Mouse (Mus musculus) CH12F3 (cell line): ENCODE results near the gene Csnk1g2.

Experiments
- in situ Hi-C: fragments of 300-500 bp; cut with MboI; formaldehyde crosslinking; loops from 2 replicates; pipeline ENCODE4 v1.14.3; 2020; ENCODE audit warnings: low sequenced_read_pairs

Csnk1g2 gene

DNA sequence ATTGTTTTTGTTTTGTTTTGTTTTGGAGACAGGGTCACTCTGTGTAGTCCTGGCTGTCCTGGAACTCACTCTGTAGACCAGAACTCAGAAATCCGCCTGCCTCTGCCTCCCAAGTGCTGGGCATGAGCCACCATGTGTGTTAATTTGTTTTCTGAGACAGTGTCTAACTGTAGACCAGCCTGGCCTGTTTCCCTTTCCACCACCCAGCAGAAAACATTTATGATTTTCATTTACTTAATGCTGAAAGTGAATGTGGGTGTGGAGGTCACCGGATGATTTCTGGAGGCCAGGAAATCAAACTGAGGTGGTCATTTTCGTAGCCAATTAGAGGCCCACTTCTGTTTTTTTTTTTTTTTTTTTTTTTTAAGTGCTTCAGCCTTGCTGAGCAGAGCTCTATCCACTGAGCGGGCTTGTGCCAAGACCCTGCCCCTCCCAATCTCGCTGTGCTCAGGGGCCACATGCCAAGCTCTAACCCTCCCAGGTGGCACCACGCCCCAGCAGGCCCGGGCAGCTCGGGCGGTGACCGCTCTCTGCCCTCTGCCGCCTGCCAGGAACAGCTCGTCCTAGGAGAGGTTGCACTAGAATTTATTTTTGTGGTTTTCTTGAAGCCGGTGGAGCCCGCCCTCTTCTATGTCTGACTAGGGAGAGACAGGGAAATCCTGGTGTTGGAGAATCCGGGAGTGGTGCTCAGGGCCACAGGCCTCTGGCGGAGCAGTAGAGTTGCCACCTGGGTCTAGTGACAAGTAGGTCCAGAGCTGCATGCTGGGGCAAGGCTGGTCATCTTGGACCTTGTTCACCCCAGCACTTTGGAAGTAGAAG lies 41.8 kb downstream of the Csnk1g2 start:
- in situ Hi-C loops: no loop called here

DNA sequence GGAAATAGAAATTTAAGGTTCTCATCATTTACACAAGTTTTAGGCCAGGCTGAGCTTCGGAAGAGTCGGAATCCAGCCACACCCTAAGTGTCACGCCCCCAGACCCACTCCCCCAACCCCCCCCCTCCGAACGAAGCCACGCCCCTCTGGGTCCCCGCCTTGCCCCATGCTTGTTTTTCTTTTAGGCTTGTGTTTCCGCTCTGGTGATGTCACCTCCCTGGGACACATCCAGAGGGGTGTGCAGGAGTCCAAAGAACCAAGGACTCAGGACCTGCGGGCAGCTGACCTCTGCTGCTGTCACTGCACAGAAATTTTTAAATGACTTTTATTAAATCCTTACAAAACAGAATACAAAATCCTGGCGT lies 42.4 kb downstream of the Csnk1g2 start:
- in situ Hi-C loops: no loop called here

DNA sequence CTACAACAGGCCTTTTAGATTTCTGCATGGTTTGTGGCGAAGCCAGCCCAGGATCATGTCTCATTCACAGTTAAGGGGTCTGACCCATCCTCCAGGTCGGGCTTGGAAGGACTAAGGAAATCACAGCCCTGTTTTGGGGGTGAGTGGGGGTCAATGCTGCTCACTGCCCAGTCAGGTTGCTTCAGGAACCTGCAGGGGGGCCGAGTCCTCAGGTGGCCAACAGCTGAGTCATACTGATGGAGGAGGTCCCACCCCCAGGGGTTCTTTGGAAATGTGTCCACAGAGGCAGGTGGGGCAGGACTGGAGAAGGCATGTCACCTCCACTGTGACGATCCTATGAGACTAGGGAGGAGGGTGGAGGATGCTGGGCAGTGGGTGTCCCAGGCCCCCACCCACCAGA lies 42.8 kb downstream of the Csnk1g2 start:
- in situ Hi-C loops: no loop called here

DNA sequence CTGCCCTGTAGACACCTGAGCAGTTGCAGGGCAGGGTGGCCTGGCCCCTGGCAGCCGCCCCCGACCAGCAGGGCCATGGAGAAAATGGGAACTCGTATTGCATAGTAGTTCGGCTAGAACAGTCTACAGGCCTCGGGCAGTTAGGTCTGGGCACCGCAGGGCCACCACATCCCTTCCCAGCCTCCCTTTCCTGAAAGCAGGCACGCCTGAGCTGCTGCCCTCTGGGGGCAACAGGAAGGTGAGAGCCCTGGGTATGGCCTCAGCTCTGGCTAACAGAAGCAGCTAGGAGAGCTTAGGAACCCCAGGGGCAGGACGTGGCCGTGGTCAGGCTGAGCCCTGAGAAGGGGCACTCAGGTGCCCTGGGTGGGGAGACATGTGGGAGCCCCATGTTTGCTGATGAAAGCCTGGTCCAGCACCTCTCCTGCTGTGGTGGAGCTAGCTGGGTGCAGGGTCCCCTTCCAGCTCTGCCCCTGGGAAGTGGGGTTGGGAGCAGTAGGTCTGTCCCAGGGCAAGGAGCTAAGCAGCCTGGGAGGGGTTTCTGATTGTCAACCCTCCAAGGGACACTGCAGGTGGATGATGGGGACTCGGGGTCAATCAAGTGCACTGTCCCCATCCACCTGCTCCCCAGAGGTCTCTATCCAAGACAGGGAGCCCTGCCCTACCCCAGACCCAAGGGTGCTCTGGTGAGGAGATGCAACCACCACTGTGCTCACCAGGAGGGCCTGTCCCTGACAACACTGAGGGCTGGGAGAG lies 43.5 kb downstream of the Csnk1g2 start:
- in situ Hi-C loops: no loop called here

DNA sequence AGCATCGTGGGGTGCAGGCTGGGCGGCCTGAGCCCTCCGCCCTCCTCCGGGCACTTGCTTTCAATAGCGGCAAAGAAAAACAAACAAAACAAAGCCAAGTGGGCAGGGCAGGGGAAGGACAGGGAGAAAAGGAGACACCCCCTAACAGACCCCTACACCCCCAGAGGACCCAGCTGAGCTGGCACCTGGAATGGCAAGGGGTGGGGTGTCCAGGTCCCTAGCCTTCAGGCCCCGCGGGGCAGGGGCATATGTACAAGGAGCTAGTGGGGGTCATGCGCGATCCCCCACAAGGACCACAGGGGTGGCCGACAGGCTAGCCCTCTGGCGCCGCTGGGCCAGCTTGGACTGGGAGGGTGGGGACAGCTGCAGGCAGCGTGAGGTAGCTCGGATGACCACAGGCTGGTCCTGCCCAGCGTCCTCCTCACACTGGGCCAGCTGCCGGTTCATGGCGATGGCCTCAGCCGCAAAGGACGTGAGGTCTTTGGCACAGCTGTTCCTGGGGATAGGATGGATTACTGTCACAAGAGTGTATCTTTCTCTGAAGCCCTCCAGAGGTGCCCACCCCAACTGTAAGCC lies 44.3 kb downstream of the Csnk1g2 start:
- in situ Hi-C loops: no loop called here

DNA sequence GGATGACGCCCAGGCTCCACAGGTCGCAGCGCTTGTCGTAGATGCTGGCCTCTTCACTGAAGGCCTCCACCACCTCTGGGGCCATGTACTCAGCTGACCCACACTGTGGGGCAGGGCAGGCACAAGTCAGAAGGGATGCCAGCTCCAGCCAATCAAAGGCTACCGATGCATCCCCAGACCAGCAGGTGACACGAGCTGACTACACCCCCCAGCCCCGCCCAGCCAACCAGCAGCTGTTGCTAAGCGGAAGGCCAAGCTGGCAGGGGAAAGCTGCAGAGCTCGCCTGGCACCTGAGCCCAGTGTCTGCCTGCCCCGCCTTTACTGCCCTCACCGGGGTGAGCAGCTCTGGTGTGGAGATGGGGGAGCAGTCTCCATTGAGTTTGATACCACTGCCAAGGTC lies 46.0 kb downstream of the Csnk1g2 start:
- in situ Hi-C loops: no loop called here

DNA sequence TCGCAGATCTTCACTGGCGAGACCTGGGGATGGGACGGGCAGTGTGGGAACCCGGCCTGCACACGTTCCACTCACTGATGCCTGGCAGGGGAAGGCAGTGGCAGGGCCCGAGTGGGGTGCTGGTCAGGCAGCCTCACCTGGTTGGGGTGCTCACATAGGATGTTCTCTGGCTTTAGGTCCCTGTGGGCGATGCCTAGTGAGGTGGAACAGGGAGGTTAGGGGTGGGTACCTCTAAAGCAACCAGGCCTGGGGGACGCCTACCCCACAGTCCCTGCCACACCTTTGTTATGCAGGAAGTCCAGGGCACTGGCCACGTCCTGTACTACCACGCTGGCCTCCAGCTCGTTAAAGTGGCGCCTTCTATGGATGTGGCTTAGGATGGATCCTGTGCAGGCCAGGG lies 46.4 kb downstream of the Csnk1g2 start:
- in situ Hi-C loops: no loop called here

DNA sequence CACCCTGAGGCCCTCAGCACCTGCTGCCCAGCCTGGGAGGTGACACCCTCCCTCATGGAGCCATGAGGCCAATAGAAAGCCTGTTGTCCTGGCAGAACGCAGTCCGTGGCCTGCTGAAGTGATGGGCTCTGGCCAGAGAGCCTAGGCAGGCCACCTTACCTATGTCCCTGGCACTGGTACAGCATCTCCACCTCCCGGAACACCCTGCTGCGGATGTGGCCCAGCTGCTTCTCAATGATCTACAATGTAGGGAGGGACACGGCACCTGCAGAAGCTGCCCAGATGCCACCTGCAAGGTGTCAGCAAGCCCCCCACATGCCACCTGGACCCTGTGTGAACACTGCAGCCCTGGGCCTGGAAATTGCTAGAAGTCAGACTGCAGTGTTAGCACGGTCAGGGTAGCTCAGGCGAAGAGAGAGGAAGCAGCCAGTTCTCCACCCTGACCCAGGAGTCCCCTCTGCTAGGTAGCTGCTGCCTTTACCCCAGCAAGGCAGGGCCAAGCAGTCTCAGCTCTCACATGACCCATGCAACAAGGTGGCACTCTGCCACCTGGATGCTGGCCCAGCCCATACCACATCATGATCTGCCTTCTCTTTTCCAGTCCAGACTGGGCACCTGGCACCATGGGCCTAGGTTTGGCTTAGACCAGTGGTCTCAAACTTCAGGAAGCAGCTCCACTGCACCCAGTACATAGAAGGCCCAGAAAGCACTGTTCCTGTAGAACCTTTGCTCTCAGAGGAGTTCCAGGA lies 47.3 kb downstream of the Csnk1g2 start:
- in situ Hi-C loops: no loop called here

DNA sequence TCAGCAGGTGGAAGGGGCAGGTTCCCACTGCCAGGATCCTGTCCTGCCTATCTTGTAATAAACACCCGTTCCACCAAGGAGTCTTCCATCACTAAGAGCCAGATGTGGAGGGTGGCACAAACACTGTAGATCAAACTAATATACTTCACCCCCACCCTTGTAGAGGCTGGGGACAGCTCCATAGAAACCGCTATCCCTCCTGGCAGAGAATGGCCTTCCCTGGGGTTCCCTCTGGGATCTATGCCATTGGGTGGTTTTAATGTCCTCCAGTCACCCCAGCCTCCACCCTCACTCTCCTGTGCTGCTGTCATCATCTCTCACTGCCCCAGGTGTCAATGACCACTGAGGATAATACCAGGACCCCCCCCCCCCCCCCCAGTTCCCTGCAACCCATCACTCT lies 47.9 kb downstream of the Csnk1g2 start:
- in situ Hi-C loops: no loop called here

DNA sequence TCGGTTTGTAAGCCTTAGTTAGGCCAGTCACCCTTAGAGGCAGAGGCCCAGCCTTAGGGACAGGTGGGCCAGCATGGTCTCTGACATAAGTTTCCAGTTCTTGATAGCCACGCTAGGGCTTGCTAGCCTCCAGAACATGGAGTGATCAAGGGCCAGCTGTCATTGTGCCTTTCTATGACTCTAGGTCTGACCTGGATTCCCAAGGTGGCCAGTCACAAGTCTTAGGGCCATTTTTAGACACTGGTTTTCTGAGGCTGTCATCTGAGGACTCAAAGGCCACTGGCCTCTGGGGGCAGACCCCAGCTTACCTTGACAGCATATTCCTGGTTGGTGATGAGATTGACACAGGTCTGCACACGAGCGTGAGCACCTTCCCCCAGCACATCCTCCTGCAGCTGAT lies 48.6 kb downstream of the Csnk1g2 start:
- in situ Hi-C loops: no loop called here

DNA sequence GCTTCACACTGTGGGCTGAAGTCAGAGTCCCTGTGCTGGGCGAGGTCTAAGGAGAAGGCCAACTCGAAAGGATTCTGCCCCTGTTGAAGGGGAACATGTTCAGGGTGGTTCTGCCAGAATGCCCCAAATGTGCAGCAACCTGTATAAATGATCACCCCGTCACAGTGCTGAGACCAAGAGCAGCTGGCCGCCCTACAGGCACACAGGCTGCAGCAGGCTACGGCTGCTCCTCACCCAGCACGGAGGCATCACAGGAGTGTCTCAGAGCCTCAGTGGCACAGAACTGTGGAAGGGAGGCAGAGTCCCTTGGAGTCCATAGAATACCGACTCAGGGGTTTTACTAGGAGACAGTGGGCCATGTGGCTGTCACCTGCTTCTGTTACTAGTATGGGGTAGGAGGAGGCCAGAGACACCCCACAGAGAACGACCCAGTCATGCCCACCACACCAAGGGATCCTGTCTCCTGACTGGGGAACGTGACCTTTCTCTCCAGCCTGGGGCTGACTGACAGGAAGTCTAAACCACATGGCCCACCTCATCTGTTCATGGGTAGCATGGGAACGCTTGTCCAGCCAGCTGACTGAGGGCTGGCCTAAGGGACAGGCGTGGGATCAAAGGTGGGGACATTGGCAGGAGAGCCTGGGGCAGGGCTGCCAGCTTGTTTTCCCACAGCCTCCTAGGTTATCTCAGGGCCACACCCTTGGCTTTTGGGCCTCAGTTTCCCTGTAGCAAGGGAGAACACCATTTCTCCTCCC lies 49.5 kb downstream of the Csnk1g2 start:
- in situ Hi-C loops: no loop called here

DNA sequence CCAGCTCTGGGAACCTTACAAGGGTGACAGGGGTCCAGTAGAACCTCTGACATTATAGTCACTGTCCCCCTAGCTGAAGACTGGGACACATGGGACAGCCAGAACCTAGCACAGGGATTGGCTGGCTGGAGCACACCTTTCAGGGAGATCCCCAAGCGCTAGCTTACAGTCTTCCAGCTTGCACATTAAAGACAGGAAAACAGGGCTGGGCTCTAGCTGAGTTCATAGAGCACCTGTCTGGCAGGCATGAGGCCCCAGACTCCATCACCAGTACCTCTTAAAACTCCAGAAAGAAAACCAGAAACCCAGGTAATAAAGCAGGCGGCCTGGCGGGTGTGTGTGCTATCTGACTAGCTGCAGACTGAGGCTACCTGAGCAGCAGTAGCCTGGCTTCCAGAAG lies 51.1 kb downstream of the Csnk1g2 start:
- in situ Hi-C loops: no loop called here

DNA sequence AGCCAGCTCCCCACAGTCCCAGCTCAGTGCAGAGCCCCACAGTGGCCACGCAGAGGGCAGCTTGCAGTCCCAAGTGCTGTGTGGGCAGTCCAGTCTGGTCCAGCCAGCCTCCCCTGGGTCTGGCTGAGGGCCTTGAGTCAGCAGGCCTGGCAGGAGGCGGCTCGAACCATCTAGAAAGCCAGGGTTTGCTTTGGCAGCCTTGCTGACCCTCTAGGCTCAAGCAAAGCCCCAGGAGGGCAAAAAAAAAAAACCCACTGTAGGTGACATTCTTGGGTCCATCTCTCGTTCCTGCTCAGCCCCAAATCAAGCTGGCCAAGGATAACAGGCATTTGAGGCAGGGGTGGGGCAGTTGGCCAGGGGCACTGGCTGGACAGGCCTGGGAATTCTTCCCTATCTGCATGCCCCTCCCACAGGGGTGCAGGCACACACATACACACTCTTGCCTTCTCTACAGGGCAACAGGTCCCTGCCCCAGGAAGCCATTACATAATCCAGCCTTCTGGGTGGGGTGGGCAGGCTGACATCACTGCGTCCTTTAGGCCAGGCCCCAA lies 51.6 kb downstream of the Csnk1g2 start:
- in situ Hi-C loops: no loop called here

DNA sequence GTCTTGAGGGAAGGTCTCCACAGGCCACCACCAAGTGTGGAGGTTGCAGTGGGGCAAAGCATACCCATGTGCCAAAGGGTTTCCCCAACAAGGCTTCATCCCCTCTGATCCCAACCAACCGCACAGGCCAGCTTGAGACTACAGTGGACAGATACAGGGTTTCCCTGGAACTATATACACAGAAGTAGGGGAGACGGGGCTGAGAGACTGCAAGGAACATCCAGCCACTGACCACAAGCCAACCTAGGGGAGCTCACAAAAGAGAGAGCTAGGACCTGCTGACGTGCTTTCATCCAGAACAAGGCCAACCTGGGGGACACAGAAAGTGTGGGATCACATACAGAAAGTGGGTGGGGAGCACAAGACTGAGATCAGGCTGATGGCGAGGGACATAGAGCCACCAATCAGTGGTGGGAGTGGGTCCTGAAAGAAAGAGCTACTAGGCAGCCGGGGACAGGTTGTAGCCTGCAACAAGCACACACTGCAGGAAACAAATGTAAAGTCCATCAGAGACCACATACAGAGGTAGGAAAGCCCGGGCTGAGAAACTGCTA lies 52.3 kb downstream of the Csnk1g2 start:
- in situ Hi-C loops: no loop called here

DNA sequence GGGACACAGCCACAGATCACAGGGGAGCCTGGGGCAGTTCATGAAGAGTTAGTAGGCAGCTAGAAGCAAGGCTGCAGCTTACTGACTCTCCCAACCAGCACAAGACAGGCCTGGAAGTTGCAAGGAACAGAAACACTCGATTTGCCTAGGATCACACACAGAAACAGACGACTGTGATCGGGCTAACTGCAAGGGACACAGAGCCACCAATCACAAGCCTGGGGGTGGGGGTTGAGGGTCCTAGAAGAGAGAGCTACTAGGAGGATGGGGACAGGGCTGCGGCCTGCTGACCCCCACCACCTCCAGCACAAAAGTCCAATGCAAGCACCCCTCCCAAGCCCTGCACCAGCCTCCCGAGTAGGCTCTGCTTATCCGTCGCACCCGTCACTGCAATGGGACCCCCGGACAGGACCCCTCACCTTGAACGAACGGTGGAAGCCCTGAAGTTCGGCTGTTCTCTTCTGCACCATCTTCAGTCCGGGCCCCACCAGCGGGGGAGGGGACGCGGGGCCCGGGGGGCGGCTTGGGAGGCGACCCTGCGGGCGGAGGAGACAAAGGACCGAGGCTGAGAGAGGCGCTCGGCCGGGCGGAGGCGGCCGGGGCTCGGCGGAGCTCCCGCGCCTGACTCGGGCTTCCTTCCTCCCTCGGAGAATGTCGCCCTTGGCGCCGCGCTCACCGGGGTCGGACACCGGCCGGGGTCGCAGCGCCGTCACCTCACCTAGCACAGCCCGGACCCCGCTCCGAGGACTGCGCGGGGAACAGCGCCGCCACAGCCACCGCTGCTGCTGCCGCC lies 53.0 kb downstream of the Csnk1g2 start:
- in situ Hi-C loops: no loop called here

DNA sequence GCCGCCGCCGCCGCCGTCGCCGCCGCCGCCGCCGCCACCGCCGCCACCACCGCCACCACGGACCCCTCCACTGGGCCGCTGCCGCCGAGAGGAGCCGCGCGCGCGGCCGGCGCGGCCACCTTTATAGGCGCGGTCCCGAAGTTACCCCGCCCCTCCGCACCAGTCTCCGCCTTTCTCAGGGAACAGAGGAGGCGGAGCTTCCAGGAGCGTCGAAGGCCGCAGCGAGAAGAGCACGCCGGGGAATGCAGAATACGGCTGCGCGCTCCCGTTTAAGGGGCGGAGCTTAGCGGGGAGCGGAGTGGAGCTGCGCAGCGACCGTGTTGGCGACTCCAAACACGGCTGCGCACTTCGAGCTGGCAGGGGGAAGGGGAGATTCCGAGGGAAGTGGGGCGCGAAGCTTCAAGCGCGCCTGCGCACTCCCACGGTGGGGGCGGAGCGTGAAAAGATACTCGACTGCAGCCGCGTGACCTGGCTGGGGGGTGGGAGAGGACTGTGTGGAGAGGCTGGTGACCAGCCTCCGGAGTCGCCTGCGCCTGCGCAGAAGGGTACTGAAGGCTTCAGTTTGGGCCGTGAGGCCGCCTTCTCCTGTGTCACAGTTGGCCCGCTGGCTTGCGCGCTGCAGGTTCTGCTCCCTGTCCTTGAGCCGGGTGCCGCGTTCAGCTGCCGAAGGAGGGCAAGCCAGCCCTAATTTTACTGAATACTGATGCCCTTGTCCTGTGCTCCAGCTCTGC lies 53.7 kb downstream of the Csnk1g2 start:
- in situ Hi-C loops: no loop called here

DNA sequence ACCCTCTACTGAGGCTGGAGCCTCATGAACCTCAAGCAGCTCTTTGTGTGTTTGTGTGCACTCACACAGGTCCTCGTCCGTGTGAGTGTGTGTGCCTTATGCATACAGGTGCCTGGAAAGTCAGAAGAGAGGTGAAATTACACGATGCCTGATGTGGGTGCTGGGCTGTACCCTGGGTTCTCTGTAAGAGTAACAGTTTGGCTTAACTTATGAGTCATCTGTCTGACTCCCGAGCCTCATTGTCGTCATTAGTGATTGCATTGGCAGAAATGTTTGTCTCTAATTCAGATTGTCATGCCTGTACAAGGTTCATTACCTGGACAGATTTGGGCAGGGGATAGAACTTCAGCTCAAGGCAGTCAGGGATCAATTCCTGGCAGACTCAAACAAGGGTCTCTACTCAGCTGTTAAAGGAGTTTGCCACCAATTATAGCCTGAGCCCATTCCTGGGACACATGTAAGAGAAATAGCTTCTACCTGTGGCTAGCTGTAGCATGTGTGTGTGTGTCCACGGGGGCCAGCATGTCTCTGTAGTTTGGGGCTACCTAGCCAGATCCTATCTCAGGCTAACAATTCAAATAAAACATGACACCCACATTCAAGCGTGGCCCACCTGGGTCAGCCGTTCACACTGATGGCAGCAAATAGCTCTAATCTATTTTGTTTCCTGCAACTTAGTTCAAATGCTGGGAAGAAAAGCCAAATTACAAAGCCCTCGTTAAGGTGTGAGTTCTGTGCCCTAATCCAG lies 54.7 kb downstream of the Csnk1g2 start:
- in situ Hi-C loops: no loop called here

DNA sequence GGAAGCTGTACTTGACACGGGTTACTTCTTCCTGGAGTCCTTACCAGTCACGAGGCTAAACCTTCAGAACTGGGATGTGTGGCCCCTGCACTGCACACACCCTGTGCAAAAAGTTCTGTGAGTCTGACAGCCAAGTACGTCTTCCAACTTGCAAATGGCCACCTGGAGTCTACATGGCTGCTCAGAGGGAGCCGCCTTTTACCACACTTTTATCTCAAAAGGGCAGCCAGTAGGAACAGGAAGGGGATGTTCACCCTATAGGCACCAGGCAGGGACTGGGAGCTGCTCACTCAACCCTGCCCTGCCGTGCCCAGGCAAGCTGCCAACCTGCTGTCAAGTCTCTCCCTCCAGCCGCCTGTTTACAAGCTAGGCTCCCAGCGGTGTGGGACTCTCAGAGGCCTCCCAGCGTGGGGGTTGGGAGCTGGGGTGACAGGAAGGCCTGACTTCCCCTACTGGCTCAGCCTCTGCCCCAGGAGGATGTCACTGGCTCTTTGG lies 55.4 kb downstream of the Csnk1g2 start, which contains the start of gene Mknk2:
Gene Mknk2, minus strand, starts transcription at position 171 of the 495 bp plus-strand sequence.
- in situ Hi-C loops: no loop called here
